Mouse (Mus musculus) neural tube, embryonic 15.5 days (tissue): Measurements from ENCODE around the gene Cep72. TPM values are rescaled to one million over a fixed set of nuclear protein-coding genes. Genes with fewer than 3 reads are reported as not detected.

Experiments used
- ATAC-seq: fragments of 200-750 bp; cut with Nextera tagmentation; 2 replicates; pipeline ENCODE4 v1.8.0; 2017; ENCODE audit warnings: mild to moderate bottlenecking, moderate TSS enrichment, moderate library complexity; ENCODE audit not compliant: low FRiP score
- H3K27ac ChIP-seq: fragments of 300-500 bp; sonication (generic); replicated peaks from 2 replicates; pipeline ENCODE4 v1.5.1; 2015; ENCODE audit warnings: mild to moderate bottlenecking, inconsistent platforms
- H3K27me3 ChIP-seq: fragments of 300-500 bp; sonication (generic); replicated peaks from 2 replicates; pipeline ENCODE4 v1.6.1; 2015; ENCODE audit warnings: inconsistent platforms
- H3K36me3 ChIP-seq: fragments of 300-500 bp; sonication (generic); 2 replicates; pipeline ENCODE4 v1.6.1; 2015; ENCODE audit warnings: inconsistent platforms
- H3K4me1 ChIP-seq: fragments of 300-500 bp; sonication (generic); 2 replicates; pipeline ENCODE4 v1.6.1; 2015; ENCODE audit warnings: inconsistent platforms
- H3K4me2 ChIP-seq: fragments of 300-500 bp; sonication (generic); 2 replicates; pipeline ENCODE4 v1.6.1; 2015; ENCODE audit warnings: inconsistent platforms, mild to moderate bottlenecking, moderate library complexity
- H3K4me3 ChIP-seq: fragments of 300-500 bp; sonication (generic); replicated peaks from 2 replicates; pipeline ENCODE4 v1.5.1; 2015; ENCODE audit warnings: mild to moderate bottlenecking, inconsistent platforms
- H3K9ac ChIP-seq: fragments of 300-500 bp; sonication (generic); replicated peaks from 2 replicates; pipeline ENCODE4 v1.6.1; 2015; ENCODE audit warnings: mild to moderate bottlenecking, inconsistent platforms
- H3K9me3 ChIP-seq: fragments of 300-500 bp; sonication (generic); replicated peaks from 2 replicates; pipeline ENCODE4 v1.6.1; 2016; ENCODE audit warnings: inconsistent platforms
- WGBS: fragments of 180-500 bp; shearing (Covaris S2); methylation state at CpG from one replicate; pipeline ENCODE4 v1.1.7; 2015; ENCODE audit warnings: mixed read lengths; 5-methylcytosine and 5-hydroxymethylcytosine counted together
- polyA plus RNA-seq: library from polyadenylated mRNA; unstranded; fragments of >200 nt; fragmentation: Nextera tagmentation; extraction: Ambion mirVana; gene quantifications from 2 replicates; pipeline ENCODE4 v1.2.1, GENCODE M21; 2015

Gene Cep72
- 7.5 and 7.9 TPM in 2 replicates for polyA plus RNA-seq

DNA sequence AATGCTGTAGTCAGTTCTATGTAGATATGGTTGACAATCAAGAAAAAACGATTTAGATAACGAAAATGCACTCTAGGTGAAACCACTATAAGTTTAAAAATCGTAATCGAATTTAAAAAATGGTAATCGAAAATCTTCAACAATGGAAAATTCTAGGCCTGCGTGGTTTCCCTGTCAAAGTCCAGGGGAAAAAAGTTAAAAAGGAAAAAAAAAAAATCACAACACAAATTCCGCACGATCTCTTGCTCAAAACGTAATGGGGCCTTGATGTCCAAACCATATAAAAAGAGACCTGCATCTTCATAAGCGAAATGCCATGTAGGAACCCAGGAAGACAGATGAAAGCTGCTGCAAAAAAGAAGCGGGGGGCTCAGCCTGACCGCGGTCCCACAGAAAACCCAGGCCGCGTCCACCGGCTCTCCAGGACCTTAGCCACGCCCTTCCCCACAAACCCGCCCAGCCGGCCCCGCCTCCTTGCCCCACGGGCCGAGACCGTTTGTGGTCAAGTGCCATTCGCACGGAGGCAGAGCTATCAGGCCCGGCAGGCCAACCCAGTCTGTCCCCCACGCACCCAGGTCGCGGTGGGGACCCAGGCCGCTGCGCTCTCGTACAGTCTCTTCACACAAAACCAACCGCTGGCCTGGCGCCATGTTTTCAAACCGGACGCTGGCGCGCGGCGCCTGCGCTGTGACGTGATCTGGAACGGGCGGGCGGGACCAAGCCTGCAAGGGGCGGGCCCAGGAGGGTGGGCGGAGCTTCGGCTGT is at the start of gene Cep72:
Gene Cep72, minus strand, starts transcription at position 687 of the 765 bp plus-strand sequence.
- no peaks in the 10 kb centered on the region for H3K27me3 ChIP-seq
- peak within 1 kb of the TSS; percentile 96 for H3K4me3 ChIP-seq
- H3K4me2 ChIP-seq: peak within 1 kb of the TSS; percentile 67
- peak; percentile 98 for ATAC-seq
- WGBS: 4% methylated on average over 48 of the region's 48 CpGs
- 0 out of 2 replicates have a peak, but pooled peaks cover 2% of the 10 kb centered on the region for H3K4me1 ChIP-seq
- H3K27ac ChIP-seq: peak within 1 kb of the TSS; percentile 81
- peak within 1 kb of the TSS; percentile 76 for H3K9ac ChIP-seq
- H3K36me3 ChIP-seq: peaks cover 4% of the 10 kb centered on the region
- no peaks in the 10 kb centered on the region for H3K9me3 ChIP-seq

DNA sequence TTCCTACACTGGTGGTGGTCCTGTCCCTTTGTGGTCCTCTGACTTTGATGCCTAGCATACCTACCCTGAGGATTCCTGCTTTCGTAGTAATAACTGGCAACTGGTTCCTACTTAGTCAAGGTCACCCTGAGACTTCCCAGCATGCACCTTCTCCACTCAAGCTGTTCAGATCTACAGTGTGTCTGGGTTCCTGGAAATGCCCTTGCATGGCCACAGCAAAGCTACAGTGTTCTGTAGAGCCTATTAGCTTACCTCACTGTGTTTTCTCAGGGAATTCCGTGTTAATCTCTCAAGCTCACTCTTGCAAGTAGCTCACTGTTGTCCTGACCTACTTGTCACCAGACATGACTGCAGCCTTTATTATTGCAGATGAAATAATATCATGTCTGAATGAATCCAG is 45.3 kb upstream of the Cep72 start:
- 93% methylated on average over 2 of the region's 2 CpGs for WGBS
- no peaks in the 10 kb centered on the region for H3K27me3 ChIP-seq
- no peaks in the 10 kb centered on the region for H3K9me3 ChIP-seq
- no peak overlapping the region for H3K27ac ChIP-seq
- H3K4me2 ChIP-seq: no peak overlapping the region
- no peak overlapping the region for H3K9ac ChIP-seq
- ATAC-seq: no peak
- H3K4me3 ChIP-seq: no peak overlapping the region
- no peaks in the 10 kb centered on the region for H3K36me3 ChIP-seq
- no peaks in the 10 kb centered on the region for H3K4me1 ChIP-seq

DNA sequence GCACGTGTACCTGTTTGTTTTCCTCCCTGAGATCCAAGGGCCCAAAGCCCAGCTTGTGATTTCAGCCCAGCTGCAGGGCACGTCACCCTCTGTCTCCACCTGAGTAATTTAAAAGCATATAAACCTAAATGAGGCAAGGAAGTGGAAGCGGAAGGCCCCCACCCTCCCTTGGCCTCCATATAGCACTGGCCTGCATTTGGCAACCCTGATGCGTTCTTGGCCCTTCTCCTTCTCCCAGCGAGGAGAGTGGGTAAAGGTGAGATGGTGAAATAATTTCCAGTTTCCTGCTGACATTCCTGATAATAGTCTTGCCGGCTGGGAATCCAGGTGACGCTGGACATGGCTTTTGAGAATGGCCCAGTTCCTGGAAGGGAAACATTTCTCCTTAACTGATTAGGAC is 42.3 kb upstream of the Cep72 start:
- Histone ChIP-seq H3K27me3 (no peaks in the 10 kb centered on the region), H3K36me3 (no peaks in the 10 kb centered on the region), H3K4me1 (no peaks in the 10 kb centered on the region), H3K9me3 (no peaks in the 10 kb centered on the region), H3K9ac (no peak overlapping the region), H3K4me2 (no peak overlapping the region), H3K4me3 (no peak overlapping the region), H3K27ac (no peak overlapping the region)
- no peak for ATAC-seq
- 81% methylated on average over 7 of the region's 7 CpGs for WGBS

DNA sequence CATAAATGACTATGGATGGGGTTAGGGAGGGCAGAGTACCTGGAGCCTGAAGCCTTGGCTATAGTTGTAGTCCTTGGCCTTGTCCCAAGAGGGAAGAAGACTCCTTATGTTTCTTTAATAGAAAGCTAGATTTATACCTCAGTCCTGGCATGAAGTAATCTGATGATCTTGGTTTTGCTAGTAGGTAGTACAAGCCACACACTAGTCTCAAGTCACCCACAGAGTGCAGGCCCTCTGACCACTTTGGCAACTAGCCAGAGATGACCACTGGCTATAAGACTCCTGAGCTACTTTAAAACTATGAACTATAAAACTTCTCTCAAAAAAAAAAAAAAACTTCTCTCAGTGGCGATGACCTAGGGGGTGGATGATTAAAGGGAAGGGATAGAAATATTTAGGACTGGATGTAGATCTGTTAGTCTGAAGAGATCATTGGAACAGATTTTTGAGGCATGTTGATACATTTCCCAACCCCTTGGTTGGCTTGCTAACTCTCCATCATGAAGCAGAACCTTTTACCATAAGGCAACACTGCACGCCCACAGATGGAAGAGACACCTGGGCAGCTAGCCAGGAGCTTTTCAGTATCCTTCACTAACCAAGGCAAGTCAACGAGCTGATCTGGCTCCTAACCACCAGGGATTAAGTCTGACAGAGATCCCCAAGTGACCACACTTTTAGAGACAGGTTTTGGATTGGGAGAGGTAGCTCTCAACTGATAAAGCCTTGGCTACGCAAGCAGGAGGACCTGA is 40.9 kb upstream of the Cep72 start:
- no peak overlapping the region for H3K4me2 ChIP-seq
- H3K4me1 ChIP-seq: no peaks in the 10 kb centered on the region
- no peak overlapping the region for H3K4me3 ChIP-seq
- no peak overlapping the region for H3K9ac ChIP-seq
- no peaks in the 10 kb centered on the region for H3K36me3 ChIP-seq
- WGBS: 82% methylated on average over 4 of the region's 4 CpGs
- no peaks in the 10 kb centered on the region for H3K27me3 ChIP-seq
- no peak overlapping the region for H3K27ac ChIP-seq
- ATAC-seq: no peak
- H3K9me3 ChIP-seq: no peaks in the 10 kb centered on the region

DNA sequence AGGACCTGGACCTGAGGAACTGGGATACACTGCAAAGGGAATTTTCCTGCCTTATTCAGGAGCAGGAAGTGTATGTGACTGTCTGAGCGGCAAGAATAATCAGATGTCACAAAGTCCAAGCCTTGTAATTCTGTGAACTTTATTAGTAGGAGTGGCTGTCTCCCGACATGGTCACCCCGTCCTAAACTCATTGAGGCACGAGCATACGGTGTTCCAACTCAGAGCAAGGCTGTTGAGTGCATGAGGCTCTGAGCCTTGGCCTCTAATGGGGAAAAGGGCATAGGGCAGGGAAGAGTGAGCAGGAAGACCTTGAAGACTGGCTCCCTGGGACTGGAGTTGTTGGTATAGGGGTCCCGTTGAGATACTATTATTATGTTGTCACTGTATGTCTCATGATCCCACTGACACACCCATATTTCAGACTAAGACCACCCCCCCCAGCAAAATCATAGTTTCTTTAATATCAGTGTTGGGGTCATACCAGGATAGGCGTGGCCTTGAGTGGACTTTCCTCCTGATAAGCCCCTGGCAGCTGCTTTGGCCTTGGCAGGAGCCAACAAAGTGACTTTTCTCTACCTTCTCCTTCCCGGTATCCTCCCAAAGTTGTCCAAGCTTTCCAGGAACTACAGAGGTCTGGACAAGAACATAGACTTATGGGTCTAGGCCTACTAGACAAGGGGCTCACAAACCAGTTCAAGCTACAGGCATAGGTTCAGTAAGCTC is 40.2 kb upstream of the Cep72 start:
- H3K4me2 ChIP-seq: no peak overlapping the region
- no peaks in the 10 kb centered on the region for H3K9me3 ChIP-seq
- H3K36me3 ChIP-seq: no peaks in the 10 kb centered on the region
- no peaks in the 10 kb centered on the region for H3K4me1 ChIP-seq
- no peak overlapping the region for H3K4me3 ChIP-seq
- WGBS: 84% methylated on average over 8 of the region's 8 CpGs
- ATAC-seq: no peak
- H3K27me3 ChIP-seq: no peaks in the 10 kb centered on the region
- no peak overlapping the region for H3K9ac ChIP-seq
- no peak overlapping the region for H3K27ac ChIP-seq

DNA sequence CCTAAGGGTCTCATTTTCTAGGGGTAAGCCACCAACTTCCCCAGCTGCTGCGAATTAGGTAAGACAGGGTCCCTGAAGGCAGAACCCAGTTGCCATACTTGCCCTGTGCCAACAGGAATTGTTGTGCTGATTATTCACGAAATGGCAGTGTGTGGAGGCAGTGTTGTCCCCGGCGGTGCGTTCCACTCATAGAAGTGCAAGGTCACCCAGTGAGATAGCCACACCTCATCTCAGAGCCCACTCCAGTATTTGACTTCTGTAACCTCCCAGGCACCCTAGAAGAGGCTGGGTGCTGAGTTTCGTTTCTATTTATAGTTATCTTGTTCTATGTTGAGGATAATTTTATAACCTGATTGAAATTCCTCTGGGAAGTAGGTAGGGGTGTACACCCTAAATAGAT is 36.8 kb upstream of the Cep72 start:
- 86% methylated on average over 6 of the region's 6 CpGs for WGBS

DNA sequence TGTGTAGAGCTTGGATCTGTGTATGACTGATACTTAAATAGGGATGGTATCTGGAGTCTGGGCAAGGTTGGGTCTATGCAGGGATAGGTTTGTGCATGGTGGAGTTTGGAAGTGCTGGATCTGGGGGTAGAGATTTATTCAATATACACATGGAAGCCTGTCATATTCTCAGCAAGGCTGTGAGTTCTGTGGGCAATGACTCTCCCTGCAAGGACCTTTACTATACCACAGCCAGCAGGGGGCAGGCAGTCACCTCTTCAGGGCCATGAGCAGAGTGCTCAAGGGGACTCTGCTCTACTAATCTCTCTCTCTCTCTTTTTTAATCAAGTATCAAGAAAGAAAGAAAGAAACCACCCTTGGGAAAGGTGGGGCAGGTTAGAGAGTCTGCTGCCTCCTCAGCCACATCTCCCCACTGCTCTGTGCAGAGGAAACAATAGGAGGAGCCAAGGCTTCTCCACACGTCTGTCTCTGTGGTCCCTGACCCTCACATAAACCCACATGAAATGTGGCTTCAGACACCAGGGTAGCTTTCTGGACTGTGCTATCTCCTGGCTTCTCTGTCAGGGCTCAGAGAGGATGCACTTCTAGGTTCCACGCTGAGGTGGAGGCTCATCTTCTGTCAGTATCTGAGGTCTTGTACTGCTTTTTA is 34.7 kb upstream of the Cep72 start:
- Histone ChIP-seq H3K36me3 (no peaks in the 10 kb centered on the region), H3K27me3 (no peaks in the 10 kb centered on the region), H3K9me3 (no peaks in the 10 kb centered on the region), H3K27ac (no peak overlapping the region), H3K4me3 (no peak overlapping the region), H3K4me2 (no peak overlapping the region), H3K4me1 (no peaks in the 10 kb centered on the region), H3K9ac (no peak overlapping the region)
- ATAC-seq: peak; percentile 86; the same call in 1 of the 2 replicates
- WGBS: 45% methylated on average over 2 of the region's 2 CpGs

More for the DNA sequence above, 36.8 kb upstream of the Cep72 start:
- no peak for ATAC-seq
- Histone ChIP-seq H3K9me3 (no peaks in the 10 kb centered on the region), H3K36me3 (no peaks in the 10 kb centered on the region), H3K9ac (no peak overlapping the region), H3K4me2 (no peak overlapping the region), H3K27me3 (no peaks in the 10 kb centered on the region), H3K4me3 (no peak overlapping the region), H3K27ac (no peak overlapping the region), H3K4me1 (no peaks in the 10 kb centered on the region)

- ATAC-seq: no peak
- Histone ChIP-seq H3K36me3 (no peaks in the 10 kb centered on the region), H3K9me3 (no peaks in the 10 kb centered on the region), H3K9ac (no peak overlapping the region), H3K4me1 (no peaks in the 10 kb centered on the region), H3K4me3 (no peak overlapping the region), H3K27me3 (no peaks in the 10 kb centered on the region), H3K27ac (no peak overlapping the region), H3K4me2 (no peak overlapping the region)
- 72% methylated on average over 2 of the region's 2 CpGs for WGBS
Observed at GRCm38 (mm10) chr13:74095936-74096335, 33.8 kb upstream of the Cep72 start.

GRCm38 (mm10) chr13:74090265-74090664 is 28.2 kb upstream of the Cep72 start:
- no peaks in the 10 kb centered on the region for H3K4me1 ChIP-seq
- no peak for ATAC-seq
- H3K4me2 ChIP-seq: no peak overlapping the region
- H3K9me3 ChIP-seq: no peaks in the 10 kb centered on the region
- no peaks in the 10 kb centered on the region for H3K27me3 ChIP-seq
- no peaks in the 10 kb centered on the region for H3K36me3 ChIP-seq
- no peak overlapping the region for H3K27ac ChIP-seq
- WGBS: 66% methylated on average over 3 of the region's 3 CpGs
- no peak overlapping the region for H3K9ac ChIP-seq
- no peak overlapping the region for H3K4me3 ChIP-seq

- ATAC-seq: no peak
- Histone ChIP-seq H3K27me3 (no peaks in the 10 kb centered on the region; the same call in 1 of the 2 replicates), H3K4me2 (no peak overlapping the region), H3K4me1 (no peaks in the 10 kb centered on the region), H3K9me3 (no peaks in the 10 kb centered on the region), H3K9ac (no peak overlapping the region), H3K27ac (no peak overlapping the region), H3K36me3 (no peaks in the 10 kb centered on the region), H3K4me3 (no peak overlapping the region)
- 93% methylated on average over 7 of the region's 7 CpGs for WGBS
Observed at GRCm38 (mm10) chr13:74073369-74073768, 11.3 kb upstream of the Cep72 start.

GRCm38 (mm10) chr13:74071714-74072113 is 9.6 kb upstream of the Cep72 start:
- no peaks in the 10 kb centered on the region; the same call in 1 of the 2 replicates for H3K27me3 ChIP-seq
- no peak overlapping the region for H3K4me3 ChIP-seq
- 80% methylated on average over 3 of the region's 3 CpGs for WGBS
- no peak overlapping the region for H3K9ac ChIP-seq
- no peak overlapping the region for H3K4me2 ChIP-seq
- H3K4me1 ChIP-seq: no peaks in the 10 kb centered on the region
- no peaks in the 10 kb centered on the region for H3K9me3 ChIP-seq
- H3K27ac ChIP-seq: no peak overlapping the region
- H3K36me3 ChIP-seq: no peaks in the 10 kb centered on the region
- no peak for ATAC-seq
